Mouse (Mus musculus): ENCODE data around the gene Hcst.

Hcst gene

GRCm38 (mm10) chr7:30419561-30420499 is at the start of gene Hcst:
TSS of gene Hcst (minus strand) at chr7:30419854.
- in situ Hi-C loops (cut with MboI, MseI), result loop anchor here (25.0 kb wide), 1 partner anchor 742 kb away; the partner anchor contains the start of gene Gramd1a

DNA sequence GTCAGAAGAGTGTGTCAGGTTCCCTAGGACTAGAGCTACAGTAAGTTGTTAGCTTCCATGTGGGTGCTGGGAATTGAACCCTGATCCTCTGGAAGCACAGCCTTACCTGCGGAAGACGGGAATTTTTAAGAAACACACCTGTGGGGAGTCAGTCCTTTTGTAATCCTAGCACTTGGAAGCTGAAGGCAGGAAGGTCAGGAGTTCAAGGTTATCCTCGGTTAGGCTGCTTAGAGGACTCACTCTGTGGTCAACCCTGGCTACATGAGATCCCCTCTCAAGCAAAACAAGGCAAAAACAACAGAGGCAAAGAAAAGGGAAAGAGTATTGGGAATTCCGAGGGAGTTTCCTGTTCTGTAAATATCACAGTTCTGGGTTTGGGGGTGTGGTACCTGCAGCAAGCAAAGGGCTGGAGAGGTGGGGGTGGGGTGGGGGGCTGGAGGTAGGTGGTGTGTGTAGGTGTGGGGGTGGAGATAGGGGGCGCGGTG is 45.2 kb upstream of the Hcst start:
- in situ Hi-C loops (cut with MboI, MseI), result no loop called here

DNA sequence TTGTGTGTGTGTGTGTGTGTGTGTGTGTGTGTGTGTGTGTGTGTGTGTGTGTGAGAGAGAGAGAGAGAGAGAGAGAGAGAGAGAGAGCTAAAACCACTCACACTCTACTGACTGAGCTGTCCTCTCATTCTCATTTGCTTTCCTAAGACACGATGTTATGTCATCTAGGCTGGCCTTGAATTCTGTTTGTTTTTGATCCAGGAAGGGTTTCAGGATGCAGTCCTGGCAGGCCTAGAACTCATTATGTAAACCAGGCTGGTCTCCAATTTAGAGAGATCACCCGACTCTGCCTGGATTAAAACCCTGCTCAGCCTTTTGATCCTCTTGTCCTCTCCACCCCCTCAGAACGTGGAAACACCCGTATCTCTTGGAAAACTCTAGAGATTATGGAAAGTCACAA is 44.3 kb upstream of the Hcst start:
- in situ Hi-C loops (cut with MboI, MseI), result no loop called here

- in situ Hi-C loops (cut with MboI, MseI), result no loop called here
These were observed 43.9 kb upstream of the Hcst start for GRCm38 (mm10) chr7:30463568-30463967.

DNA sequence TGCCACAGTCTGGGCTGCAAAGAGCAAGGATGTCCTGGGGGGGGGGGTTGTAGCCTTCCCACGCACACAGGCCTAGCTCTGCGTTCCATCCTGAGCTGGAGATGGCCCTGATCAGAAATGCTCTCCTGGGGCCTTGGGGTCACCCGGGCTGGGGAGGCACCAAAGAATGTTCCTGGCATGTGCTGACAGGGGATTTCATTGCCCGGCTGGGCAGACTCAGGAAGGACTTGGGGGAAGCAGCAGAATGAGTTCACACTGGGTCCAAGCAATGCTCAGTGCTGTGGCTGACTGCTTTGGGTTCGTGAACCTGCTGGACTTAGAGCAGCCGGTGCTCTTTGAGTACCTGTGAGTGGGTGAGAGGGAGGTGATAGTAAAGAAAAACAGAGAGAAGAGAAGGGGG is 39.8 kb upstream of the Hcst start:
- in situ Hi-C loops (cut with MboI, MseI), result no loop called here

DNA sequence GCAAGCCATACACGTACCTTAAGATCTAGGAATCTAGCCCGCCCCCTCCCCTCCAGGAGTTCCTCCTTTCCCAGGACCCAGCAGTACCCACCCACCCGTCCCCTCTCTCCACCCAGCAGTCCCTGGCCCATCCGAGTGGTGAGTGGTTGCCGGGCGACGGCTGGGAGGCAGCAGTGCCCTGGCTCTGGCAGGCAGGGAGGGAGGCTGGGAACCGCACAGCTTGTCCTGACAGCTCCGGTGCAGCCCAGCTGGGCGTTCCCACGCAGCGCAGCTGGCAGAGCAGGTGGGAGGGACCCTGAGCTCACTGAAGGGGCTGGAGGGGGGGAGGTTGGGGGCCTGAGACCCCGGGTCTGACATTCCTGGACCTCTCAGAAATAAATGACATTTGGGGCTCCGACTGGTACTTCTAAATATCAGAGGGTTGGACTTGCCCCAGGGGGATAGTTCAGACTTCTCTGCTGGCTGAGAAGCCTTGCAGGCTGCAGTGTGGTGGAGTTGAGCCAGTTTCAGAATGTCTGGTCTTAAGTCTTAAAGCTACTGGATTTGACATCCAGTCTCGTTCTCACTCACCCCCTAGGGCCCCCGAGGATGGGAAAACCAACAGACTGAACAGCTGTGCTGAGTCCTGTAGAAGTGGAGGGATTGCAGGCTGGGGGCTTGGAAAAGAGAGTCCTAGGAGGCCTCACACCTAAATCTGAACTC is 38.1 kb upstream of the Hcst start, which contains the start of the genes Kirrel2 and Nphs1:
TSS of gene Kirrel2 (minus strand) at position 62 of the 702 bp plus-strand sequence.
TSS of gene Nphs1 (plus strand) at position 687 of the 702 bp plus-strand sequence.
- in situ Hi-C loops (cut with MboI, MseI), result no loop called here

GRCm38 (mm10) chr7:30456911-30457628 is 37.4 kb upstream of the Hcst start:
- in situ Hi-C loops (cut with MboI, MseI), result no loop called here

- in situ Hi-C loops (cut with MboI, MseI), result no loop called here
These were observed 36.8 kb upstream of the Hcst start for GRCm38 (mm10) chr7:30456487-30456886.

GRCm38 (mm10) chr7:30454259-30454658 is 34.6 kb upstream of the Hcst start:
- in situ Hi-C loops (cut with MboI, MseI), result no loop called here

GRCm38 (mm10) chr7:30453766-30454165 is 34.1 kb upstream of the Hcst start:
- in situ Hi-C loops (cut with MboI, MseI), result no loop called here

DNA sequence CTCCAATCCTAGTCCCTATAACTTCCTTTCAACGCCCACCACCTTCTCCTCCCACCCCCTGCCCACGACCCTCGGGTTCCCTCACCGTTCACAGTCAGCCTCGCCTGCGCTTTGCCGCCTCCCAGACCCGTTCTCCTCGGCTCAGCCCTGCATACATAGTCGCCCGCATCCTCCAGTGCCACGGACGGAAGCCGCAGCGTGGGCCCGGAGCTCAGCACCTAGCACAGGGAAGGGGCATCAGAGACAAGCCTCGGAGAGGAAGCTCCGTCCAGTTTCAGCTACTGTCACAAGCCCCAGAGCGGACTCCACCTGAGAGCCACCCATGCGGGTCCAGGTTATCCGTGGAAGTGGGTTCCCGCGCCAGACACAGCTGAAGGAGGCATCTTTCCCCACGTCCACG is 33.7 kb upstream of the Hcst start:
- in situ Hi-C loops (cut with MboI, MseI), result no loop called here

DNA sequence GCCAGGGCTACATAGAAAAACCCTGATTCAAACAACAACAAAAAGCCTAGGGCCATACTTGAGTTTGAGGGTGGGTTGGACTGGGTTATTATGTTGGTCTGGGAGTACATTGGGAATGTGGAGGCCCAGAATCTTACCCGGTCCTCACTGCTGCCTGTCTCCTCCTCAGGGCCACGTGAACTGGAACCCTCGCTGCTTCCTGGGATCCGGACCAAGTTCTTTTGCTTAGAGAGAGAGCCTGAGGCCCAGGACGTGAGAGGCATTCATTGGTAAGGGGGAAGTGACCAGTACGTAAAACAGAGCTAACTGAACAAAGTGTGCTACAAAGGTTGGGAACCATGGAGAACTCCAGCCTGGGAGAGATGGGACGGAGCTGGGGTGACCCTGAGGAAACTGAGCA is 30.6 kb upstream of the Hcst start:
- in situ Hi-C loops (cut with MboI, MseI), result no loop called here

DNA sequence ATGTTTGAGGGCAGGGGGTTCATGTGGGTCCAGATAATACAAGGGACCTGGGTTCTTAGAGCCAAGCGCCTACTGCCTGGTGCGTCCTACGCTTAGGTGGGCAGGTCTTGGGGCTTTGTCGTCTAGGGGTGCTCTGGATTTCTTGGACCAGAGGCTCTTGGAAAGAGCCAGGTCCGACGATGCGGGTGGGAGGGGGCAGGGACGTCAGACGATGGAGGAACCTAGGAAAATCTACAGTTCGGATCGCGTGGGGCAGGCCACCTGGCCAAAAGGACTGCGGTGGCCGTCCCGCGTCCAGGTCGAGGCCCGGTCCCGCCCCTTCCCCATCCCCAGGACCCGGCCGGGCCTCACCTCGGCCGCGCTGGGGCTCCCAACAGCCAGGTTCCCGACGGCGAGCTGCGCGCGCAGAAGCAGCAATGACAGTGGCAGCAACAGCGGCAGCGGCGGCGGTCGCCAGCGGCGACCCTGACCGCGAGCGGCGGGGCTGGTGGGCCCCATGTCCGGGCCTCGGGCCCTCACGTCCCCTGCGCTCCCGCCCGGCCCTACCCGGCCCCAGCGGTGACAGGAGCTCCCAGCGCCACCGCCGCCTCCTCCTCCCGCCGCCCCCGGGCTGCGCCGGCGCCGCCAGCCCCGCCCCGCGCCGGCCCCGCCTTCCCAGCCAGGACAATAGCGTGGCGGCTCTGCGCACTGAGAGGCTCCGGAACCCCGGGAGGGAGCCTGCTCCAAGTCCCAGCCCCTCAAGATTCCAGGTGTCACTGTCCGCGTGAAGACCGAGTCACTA is 25.5 kb upstream of the Hcst start, which contains the start of gene Aplp1:
TSS of gene Aplp1 (minus strand) at position 565 of the 781 bp plus-strand sequence.
- in situ Hi-C loops (cut with MboI, MseI), result no loop called here

DNA sequence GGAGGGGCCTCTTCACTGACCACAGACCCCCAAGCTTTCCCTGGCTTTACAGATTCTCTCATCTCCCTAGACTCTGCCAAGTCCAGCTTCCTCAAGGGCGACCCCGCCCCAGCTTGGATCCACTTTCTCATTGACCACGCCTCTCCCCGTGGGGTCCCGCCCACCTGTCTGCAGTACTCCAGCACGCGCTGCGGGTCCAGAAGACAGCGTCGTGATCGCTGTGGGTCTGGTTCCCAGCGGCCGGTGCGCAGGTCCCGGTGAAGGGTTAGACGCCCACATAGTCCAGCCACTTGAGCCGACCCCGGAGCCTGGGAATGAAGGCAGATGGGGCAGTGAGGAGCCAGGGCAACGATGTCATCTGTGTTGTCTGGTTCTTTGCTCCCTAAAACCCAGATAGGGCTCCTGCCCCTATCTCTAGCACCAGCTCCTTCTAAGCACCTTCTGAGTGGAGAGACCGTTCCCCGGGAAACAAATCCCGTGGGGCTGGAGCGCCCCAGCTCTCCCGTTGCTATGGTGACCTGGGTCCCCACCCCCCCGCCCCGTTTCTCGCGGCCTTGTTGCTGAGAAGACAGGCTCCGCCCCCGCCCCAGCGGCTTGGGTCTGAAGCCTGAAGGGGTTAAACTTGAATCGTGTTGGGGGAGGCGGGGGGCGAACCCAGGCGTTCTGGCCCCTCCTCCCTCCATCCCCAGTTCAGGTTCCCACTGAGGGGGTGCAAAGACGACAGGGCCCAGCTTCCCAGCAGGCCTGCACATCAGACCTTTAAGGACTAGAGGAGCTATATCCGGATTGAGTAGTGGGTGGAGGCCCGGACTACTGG is 24.7 kb upstream of the Hcst start:
- in situ Hi-C loops (cut with MboI, MseI), result no loop called here

DNA sequence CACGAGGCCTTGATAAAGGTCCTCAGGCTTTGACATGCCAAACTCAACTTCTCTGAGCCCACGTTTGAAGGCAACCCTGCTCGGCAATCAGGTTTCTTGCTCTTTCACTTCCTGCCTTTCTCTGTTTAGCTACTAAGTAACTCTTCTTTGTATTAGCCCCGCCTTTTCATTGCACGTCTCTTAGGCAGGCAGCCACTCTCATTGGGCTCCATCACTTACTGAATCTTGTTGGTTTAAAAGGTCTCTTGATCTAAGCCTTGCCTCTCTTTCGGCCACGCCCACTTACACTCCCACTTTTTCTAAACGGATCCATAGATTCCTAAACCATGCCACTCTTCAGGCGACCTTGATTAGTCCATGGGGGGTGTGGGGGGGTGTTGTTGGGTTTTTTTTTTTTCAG is 24.0 kb upstream of the Hcst start:
- in situ Hi-C loops (cut with MboI, MseI), result no loop called here

GRCm38 (mm10) chr7:30440697-30441096 is 21.0 kb upstream of the Hcst start:
- in situ Hi-C loops (cut with MboI, MseI), result no loop called here

DNA sequence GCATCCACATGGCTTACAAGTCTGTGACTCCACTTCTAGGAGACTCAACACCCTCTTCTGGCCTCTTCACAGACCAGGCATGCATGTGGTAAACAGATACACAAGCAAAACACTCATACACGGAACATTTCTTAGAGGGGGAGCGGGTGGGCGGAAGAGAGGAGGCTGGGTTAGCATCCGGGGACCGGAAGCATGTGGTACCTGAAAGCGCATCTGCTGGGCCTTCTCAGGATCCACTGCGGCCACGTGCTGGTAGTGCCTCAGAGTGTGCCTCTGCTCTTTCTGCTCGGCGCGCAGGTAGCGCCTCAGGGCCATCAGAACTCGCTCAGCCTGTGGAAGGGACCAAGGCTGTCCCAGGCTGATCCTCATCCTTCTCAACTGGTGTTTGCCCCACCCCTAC is 20.1 kb upstream of the Hcst start:
- in situ Hi-C loops (cut with MboI, MseI), result no loop called here

GRCm38 (mm10) chr7:30436879-30437278 is 17.2 kb upstream of the Hcst start:
- in situ Hi-C loops (cut with MboI, MseI), result no loop called here

- in situ Hi-C loops (cut with MboI, MseI), result no loop called here
These were observed 15.5 kb upstream of the Hcst start for GRCm38 (mm10) chr7:30435156-30435555.

DNA sequence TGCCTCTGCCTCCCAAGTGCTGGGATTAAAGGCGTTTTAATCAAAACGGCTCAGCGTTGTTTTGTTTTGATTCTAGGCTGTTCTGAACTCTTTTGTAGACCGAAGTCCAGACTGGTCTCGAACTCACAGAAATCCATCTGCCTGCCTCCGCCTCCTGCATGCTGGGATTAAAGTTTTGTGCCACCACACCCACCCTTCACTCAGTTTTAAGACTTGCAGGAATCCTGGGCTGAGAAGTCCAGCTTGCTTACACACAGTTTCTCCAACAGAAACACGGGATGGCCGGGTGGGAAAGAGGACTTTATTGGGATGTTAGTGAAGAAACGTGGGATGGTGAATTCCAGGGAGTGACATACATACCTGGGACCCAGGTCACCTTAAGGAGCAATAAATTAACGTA is 15.0 kb upstream of the Hcst start:
- in situ Hi-C loops (cut with MboI, MseI), result no loop called here
